Mouse (Mus musculus): ENCODE results near the gene Cxcr5.

Cxcr5 gene

DNA sequence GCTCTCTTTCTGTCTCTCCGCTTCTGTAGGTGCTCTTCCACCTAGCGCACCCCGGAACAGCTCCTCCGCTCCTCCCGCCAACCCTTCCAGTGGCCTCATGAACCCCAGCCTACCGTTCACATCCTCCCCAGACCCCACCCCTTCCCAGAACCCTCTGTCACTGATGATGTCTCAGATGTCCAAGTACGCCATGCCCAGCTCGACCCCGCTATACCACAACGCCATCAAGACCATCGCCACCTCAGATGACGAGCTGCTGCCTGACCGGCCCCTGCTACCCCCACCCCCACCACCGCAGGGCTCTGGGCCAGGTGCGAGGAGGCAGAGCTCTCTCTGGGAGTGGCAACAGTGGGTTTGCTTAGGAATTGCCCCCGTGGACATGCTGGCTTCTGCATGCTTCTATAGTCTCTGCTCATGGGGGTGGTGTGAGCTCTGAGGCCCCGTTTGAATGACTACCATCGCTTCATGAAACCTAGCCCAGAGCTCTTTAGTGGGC lies 53.5 kb downstream of the Cxcr5 start:
- DNase-seq = no peak

DNA sequence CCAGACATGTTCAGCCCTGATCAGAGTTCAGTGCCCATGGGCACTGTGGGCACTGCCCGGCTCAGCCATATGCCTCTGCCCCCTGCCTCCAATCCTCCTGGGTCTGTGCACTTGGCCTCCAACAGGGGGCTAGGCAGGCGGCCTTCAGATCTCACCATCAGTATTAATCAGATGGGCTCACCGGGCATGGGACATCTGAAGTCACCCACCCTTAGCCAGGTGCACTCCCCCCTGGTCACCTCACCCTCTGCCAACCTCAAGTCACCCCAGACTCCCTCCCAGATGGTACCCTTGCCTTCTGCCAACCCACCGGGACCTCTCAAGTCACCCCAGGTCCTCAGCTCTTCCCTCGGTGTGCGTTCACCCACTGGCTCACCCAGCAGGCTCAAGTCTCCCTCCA lies 54.3 kb downstream of the Cxcr5 start:
- no peak for DNase-seq

- DNase-seq = no peak
These were observed 55.1 kb downstream of the Cxcr5 start for GRCm38 (mm10) chr9:44506566-44506965.

DNA sequence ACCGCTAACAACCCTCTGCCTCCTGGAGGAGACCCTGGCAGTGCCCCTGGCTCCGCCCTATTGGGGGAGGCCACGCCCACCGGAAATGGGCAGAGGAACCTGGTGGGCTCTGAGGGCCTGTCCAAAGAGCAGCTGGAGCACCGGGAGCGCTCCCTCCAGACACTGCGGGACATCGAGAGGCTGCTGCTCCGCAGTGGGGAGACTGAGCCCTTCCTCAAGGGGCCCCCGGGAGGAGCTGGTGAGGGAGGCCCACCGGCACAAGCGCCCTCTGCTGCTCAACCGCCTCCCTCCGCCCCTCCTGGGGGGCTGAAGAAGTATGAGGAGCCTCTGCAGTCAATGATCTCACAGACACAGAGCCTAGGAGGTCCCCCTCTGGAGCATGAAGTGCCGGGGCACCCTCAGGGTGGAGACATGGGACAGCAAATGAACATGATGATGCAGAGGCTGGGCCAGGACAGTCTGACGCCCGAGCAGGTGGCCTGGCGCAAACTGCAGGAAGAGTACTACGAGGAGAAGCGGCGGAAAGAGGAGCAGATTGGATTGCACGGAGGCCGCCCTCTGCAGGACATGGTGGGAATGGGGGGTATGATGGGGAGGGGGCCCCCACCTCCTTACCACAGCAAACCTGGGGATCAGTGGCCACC lies 55.7 kb downstream of the Cxcr5 start:
- peak; percentile 86 for DNase-seq

DNA sequence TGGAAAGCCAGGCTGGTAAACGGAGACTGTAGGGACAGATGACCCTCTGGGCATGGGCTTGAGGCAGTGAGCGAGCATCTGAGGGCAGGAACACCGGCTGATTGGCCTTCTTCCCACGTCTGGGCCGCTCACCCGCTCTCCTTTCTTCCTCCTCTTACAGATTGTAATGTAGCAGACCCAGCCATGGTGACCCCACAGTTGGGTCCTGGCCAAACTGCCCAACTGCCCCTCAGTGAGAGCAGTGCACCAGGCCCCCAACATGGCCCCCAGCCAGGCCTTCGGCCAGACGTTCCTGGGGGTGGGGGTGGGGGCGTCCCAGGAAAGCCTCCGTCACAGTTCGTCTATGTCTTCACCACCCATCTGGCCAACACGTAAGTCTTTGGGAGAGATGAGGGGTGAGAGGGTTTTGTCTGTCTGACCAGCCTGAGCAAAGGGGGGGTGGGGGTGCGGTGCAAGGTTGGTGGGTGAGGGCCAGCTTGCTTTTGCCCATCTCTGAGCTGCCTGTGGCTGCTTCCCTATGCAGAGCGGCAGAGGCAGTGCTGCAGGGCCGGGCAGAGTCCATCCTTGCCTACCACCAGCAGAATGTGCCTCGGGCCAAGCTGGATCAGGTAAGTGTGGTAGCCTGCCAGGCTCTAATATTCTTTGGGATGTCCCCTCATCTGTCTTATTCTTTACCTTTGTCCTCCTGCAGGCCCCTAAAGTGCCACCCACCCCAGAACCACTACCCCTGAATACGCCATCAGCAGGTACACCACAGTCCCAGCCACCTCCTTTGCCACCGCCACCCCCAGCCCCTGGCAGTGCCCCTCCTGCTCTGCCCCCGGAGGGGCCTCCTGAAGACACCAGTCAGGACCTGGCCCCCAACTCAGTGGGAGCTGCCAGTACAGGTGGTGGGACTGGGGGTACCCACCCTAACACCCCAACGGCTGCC lies 56.5 kb downstream of the Cxcr5 start:
- DNase-seq = no peak

- peak; percentile 91 for DNase-seq
These were observed 59.7 kb downstream of the Cxcr5 start for GRCm38 (mm10) chr9:44502006-44502405.

- no peak for DNase-seq
These were observed 60.3 kb downstream of the Cxcr5 start for GRCm38 (mm10) chr9:44501206-44501879.

GRCm38 (mm10) chr9:44500638-44501175 lies 61.0 kb downstream of the Cxcr5 start:
- DNase-seq = peak; percentile 10

- no peak for DNase-seq
These were observed 61.5 kb downstream of the Cxcr5 start for GRCm38 (mm10) chr9:44500163-44500533.

- peak; percentile 22 for DNase-seq
These were observed 62.1 kb downstream of the Cxcr5 start for GRCm38 (mm10) chr9:44499356-44500162.

- DNase-seq = peak; percentile 68
These were observed 63.0 kb downstream of the Cxcr5 start for GRCm38 (mm10) chr9:44498421-44499355.

GRCm38 (mm10) chr9:44497624-44498377 lies 63.9 kb downstream of the Cxcr5 start:
- peak; percentile 62 for DNase-seq

DNA sequence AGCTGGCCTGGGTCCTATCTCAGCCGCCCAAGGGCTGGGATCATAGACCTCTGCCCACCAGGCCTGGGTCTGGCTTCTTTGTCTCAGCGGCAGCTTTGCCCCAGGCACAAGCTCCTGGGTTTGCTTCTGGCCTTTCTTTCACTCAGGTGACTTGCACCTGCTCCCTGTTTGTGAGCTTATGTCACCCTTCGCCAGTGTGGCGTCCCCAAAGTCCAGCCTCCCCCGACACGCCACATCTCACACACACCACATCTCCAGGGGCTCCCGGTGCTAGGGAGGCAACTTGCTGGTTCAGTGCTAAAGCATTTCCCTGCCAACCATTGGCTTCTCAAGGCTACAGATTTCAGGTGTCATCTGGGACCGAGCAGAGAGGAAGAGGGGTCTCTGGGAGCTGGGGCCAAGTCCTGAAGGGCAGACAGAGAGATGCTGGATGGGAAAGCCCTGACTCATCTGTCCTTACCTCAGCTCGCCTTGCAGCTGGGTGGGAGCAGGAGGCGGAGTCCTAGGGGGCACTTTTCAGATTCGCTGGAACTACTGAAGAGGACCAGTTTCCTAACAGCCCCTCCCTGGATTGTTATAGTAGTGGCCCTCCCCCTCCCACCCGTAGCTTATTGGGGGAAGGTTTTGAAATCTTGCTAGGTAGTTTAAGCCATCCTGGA lies 64.7 kb downstream of the Cxcr5 start:
- DNase-seq = peak; percentile 28

GRCm38 (mm10) chr9:44495810-44496344 lies 65.8 kb downstream of the Cxcr5 start:
- no peak for DNase-seq

DNA sequence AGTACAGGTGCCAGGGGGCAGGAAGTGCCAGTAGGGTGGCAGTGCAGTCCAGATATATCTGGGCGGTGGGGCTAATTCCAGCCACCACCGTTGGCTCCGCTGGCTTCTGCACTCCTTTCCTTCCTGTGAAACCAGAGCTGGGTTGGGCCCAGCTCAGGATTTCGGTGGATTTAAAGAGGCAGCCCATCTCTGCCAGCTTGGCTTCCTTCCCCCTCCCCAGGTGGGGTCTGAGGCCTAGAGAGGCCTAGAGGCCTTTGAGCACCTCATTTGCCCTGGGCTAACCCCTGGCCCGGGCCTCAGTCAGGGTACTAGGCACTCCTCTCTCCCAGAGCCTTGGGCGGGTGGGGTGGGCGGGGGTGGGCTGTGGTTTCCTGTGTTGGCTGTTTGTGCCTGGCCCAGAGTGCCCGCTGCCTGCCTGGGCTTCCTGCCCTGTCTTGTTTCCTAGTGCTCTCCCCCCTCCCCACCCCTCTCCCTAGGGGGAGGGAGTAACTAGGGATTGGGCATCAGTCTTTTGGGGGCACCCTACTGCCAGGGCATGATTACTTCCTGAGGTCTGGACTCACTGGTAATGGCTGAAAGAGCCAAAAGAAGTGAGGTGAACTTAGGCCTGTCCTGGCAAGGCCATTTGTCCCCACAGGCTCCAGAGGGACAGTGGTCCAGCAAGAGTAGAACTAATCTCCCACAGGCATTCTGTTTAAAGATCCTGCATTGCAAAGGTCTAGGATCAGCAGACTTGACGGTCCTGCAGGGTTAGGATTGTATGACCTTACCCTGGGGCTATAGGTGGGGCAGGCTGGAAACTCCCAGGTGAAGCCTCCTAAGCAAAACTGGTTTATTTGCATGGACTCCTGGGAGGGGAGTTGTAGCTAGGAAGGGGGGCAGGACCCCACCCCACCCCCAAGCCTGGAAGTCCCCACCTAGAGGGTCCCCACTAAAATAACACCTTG lies 66.5 kb downstream of the Cxcr5 start:
- DNase-seq = peak; percentile 56

- peak; percentile 78 for DNase-seq
These were observed 67.3 kb downstream of the Cxcr5 start for GRCm38 (mm10) chr9:44494261-44494862.

- DNase-seq = peak; percentile 20
These were observed 68.8 kb downstream of the Cxcr5 start for GRCm38 (mm10) chr9:44492631-44493461.

Measured in thymus, postnatal 4 days (tissue).